Mouse (Mus musculus) forebrain, embryonic 16.5 days (tissue): ENCODE data around the gene S100a10. TPM values are rescaled to one million over a fixed set of nuclear protein-coding genes. Genes with fewer than 3 reads are reported as not detected.

ENCODE experiments used
- ATAC-seq: fragments of 200-750 bp; cut with Nextera tagmentation; 2 replicates; pipeline ENCODE4 v1.8.0; 2017; ENCODE audit warnings: mild to moderate bottlenecking, moderate library complexity
- H3K27ac ChIP-seq: fragments of 300-500 bp; sonication (generic); 2 replicates; pipeline ENCODE4 v1.5.1; 2014; ENCODE audit warnings: low read length, control low read depth
- H3K27me3 ChIP-seq: fragments of 300-500 bp; sonication (generic); replicated peaks from 2 replicates; pipeline ENCODE4 v1.6.1; 2014; ENCODE audit warnings: low read length; ENCODE audit not compliant: control insufficient read depth, insufficient read depth
- H3K36me3 ChIP-seq: fragments of 300-500 bp; sonication (generic); 2 replicates; pipeline ENCODE4 v1.6.1; 2014; ENCODE audit not compliant: control insufficient read depth, insufficient read depth
- H3K4me1 ChIP-seq: fragments of 300-500 bp; sonication (generic); replicated peaks from 2 replicates; pipeline ENCODE4 v1.6.1; 2014; ENCODE audit warnings: low read length; ENCODE audit not compliant: control insufficient read depth, insufficient read depth
- H3K4me2 ChIP-seq: fragments of 300-500 bp; sonication (generic); 2 replicates; pipeline ENCODE4 v1.6.1; 2014; ENCODE audit warnings: mild to moderate bottlenecking, low read length, control low read depth
- H3K4me3 ChIP-seq: fragments of 300-500 bp; sonication (generic); replicated peaks from 2 replicates; pipeline ENCODE4 v1.5.1; 2014; ENCODE audit warnings: mild to moderate bottlenecking, low read length, control low read depth
- H3K9ac ChIP-seq: fragments of 300-500 bp; sonication (generic); replicated peaks from 2 replicates; pipeline ENCODE4 v1.6.1; 2014; ENCODE audit warnings: low read depth, low read length, control low read depth
- H3K9me3 ChIP-seq: fragments of 300-500 bp; sonication (generic); 2 replicates; pipeline ENCODE4 v1.6.1; 2016; ENCODE audit warnings: low read length; ENCODE audit not compliant: control insufficient read depth
- WGBS: fragments of 180-500 bp; shearing (Covaris S2); extraction: QIAGEN DNeasy Blood & Tissue Kit; methylation state at CpG from one replicate; pipeline ENCODE4 v1.1.7; 2014; 5-methylcytosine and 5-hydroxymethylcytosine counted together
- polyA plus RNA-seq: library from polyadenylated mRNA; unstranded; fragments of >200 nt; fragmentation: Nextera tagmentation; extraction: Ambion mirVana; gene quantifications from 2 replicates; pipeline ENCODE4 v1.2.1, GENCODE M21; 2015

Gene S100a10
- polyA plus RNA-seq, 1 experiment from 2014 or later, result 117 TPM

DNA sequence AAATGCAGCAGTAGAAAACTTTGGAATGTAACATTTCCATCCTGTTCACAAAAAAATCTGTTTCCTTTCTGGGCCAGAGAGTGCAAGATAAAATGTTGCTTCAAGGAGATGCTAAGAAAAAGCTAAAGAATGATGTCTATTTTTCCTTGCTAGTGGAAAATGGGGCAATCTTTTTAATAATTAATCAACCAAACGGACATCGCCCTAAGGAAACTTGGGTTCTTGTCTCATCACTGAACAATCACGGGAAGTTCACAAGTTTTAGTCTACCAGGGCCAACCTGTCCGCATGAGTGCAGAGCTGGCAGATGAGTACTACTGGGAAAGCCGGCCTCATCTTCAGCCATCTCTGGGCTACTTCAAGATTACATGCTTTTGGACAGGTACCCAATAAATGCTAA, 34.7 kb downstream of the S100a10 start:
- Histone ChIP-seq H3K4me1 (no peaks in the 10 kb centered on the region), H3K27ac (no peak overlapping the region), H3K4me2 (no peak overlapping the region), H3K9ac (no peak overlapping the region), H3K36me3 (no peaks in the 10 kb centered on the region), H3K27me3 (no peaks in the 10 kb centered on the region), H3K4me3 (no peak overlapping the region), H3K9me3 (no peaks in the 10 kb centered on the region)
- no peak for ATAC-seq
- WGBS, result 92% methylated on average over 5 of the region's 5 CpGs

DNA sequence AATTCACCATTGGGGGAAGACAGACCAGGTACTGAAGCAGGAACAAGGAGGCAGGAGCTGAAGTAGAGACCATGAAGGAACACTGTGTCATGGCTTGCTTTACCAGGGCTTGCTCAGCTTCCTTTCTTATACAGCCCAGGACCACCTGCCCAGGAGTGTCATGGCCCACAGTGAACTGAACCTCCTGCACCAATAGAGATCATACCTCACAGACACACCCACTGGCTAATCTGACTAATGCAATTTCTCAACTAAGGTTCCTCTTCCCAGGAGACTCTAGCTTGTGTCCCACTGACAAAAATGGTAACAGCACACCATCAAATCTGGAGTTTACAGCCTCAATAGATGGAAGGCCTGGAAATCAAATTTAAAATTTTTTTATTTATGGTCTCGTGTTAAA, 35.4 kb downstream of the S100a10 start:
- H3K9me3 ChIP-seq, result no peaks in the 10 kb centered on the region
- ATAC-seq, result no peak
- no peak overlapping the region for H3K4me3 ChIP-seq
- H3K27ac ChIP-seq, result no peak overlapping the region
- WGBS, result 87% methylated on average over 1 of the region's 1 CpGs
- no peak overlapping the region for H3K4me2 ChIP-seq
- no peaks in the 10 kb centered on the region for H3K27me3 ChIP-seq
- no peaks in the 10 kb centered on the region for H3K4me1 ChIP-seq
- no peaks in the 10 kb centered on the region for H3K36me3 ChIP-seq
- H3K9ac ChIP-seq, result no peak overlapping the region

DNA sequence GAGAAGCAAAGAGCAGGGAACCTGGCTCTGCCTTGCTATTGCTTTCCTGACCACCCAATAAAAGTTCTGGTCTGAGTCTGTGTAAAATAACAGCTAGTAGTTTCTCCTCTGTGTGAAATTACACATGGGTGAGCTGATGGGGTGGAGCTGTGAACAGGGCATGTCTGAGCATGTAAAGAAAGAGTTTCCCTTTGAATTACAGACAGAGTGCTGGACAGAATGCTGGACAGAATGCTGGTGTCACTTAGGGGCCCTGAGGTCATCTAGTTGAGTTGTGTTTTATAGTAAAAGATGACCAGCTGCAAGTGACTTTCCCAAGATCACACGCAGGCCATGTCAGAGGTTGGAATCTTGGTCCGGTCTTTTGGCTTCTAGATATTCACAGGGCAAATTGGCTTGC, 37.2 kb downstream of the S100a10 start:
- no peak overlapping the region for H3K4me3 ChIP-seq
- no peak overlapping the region for H3K27ac ChIP-seq
- 98% methylated on average over 2 of the region's 2 CpGs for WGBS
- no peaks in the 10 kb centered on the region for H3K9me3 ChIP-seq
- H3K9ac ChIP-seq, result no peak overlapping the region
- H3K4me1 ChIP-seq, result no peaks in the 10 kb centered on the region
- no peak overlapping the region for H3K4me2 ChIP-seq
- no peak for ATAC-seq
- no peaks in the 10 kb centered on the region for H3K27me3 ChIP-seq
- H3K36me3 ChIP-seq, result no peaks in the 10 kb centered on the region

DNA sequence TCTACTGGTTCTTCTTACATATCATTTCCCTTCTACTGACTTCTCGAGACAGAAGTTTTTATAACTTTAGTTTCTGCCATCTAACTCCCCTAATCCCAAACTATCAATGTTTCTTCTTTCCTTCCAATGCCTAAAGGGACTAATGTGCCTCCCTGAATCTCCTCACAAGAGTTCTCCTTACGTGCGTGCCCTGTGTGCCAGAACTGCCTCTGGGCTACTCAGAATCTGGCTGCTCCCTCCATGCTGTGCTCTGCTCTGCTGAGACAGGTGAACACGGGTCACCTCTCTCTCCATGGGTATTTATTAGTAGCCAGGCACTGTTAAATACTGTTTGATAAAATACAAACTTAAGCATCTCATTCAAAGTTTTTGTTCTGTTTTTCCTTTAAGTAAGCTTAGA, 38.1 kb downstream of the S100a10 start:
- whole genome bisulfite sequencing, result 82% methylated on average over 4 of the region's 4 CpGs
- no peaks in the 10 kb centered on the region for H3K27me3 ChIP-seq

DNA sequence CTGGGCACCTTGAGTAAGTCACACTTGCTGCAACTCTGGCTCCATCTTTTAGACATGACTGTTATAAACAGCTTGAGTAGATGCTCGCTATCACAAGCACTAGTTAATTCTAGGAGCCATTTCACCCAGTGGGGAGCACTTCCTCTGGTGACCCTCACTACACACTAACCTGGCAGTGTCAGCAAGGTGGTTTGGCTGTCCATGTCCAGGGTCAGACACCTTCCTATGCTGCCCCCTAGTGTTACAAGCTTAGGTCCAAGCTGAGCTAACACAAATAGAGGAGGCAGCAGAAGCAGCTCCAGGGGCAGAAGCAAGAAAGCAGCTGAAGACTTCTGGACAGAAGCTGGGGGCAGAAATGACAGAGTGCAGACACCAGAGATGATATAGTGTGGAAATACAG, 38.6 kb downstream of the S100a10 start:
- Histone ChIP-seq H3K4me1 (no peaks in the 10 kb centered on the region), H3K9me3 (no peaks in the 10 kb centered on the region), H3K27me3 (no peaks in the 10 kb centered on the region), H3K4me2 (no peak overlapping the region), H3K9ac (no peak overlapping the region), H3K36me3 (no peaks in the 10 kb centered on the region), H3K27ac (no peak overlapping the region), H3K4me3 (no peak overlapping the region)
- WGBS, result 59% methylated on average over 1 of the region's 1 CpGs
- ATAC-seq, result no peak

More for the DNA sequence above, 38.1 kb downstream of the S100a10 start:
- H3K27ac ChIP-seq, result no peak overlapping the region
- no peaks in the 10 kb centered on the region for H3K9me3 ChIP-seq
- no peaks in the 10 kb centered on the region for H3K4me1 ChIP-seq
- H3K4me2 ChIP-seq, result no peak overlapping the region
- ATAC-seq, result no peak
- H3K9ac ChIP-seq, result no peak overlapping the region
- H3K36me3 ChIP-seq, result no peaks in the 10 kb centered on the region
- H3K4me3 ChIP-seq, result no peak overlapping the region

DNA sequence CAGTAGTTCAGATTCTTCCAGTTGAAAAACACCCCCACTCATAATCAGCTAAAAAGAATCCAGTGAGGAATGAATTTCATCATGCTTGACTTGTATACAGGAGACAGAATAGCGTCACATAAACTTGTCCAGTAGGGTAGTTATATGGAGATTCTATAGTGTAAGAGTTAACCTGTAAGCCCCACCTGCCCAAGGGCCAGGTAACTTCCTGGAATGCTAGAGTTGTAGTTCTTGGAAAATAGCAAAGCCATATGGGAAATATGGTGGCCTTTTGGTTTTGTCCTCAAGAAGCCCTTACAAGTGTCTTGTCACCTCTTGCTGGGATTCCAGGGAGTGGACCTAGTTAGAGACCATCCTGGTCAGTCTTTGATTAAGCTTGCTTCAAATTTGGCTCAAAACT, 41.8 kb downstream of the S100a10 start:
- Histone ChIP-seq H3K27ac (no peak overlapping the region), H3K4me1 (no peaks in the 10 kb centered on the region), H3K4me2 (no peak overlapping the region), H3K9me3 (no peaks in the 10 kb centered on the region), H3K4me3 (no peak overlapping the region), H3K9ac (no peak overlapping the region), H3K27me3 (no peaks in the 10 kb centered on the region), H3K36me3 (no peaks in the 10 kb centered on the region)
- WGBS, result 89% methylated on average over 1 of the region's 1 CpGs
- no peak for ATAC-seq

DNA sequence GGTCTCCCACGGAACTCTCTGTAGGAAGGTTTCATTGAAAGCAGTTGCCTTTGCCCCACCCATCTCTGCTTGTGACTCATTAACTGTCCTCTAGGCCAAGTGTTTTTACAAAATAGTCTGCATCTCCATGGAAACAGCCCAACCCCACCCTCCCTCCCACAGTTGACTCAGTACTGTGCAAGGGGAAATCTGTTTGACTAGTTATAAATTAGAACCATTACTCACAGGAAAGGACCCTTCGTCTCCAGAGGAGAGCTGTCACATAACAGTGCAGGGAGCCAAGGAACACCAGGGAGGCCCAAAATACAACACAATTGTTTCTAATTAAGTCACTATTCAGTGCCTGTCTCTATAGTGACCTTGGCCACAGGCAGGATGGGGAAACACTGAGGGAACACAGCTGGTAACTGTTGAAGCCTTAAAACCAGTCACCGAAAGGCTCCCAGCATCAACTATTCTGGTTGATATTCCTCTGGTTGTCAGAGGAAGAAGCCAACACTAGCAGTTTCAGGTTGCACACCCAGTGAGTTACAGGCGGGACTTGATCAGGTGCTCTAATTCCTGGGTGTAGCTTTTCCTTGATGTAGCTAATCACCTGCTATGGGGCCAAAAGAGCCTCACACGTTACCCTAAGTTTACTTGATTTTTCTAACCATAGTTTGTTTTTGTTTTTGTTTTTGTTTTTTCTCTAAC, 42.5 kb downstream of the S100a10 start:
- WGBS, result 28% methylated on average over 5 of the region's 5 CpGs
- no peaks in the 10 kb centered on the region for H3K4me1 ChIP-seq
- ATAC-seq, result peak; percentile 79

DNA sequence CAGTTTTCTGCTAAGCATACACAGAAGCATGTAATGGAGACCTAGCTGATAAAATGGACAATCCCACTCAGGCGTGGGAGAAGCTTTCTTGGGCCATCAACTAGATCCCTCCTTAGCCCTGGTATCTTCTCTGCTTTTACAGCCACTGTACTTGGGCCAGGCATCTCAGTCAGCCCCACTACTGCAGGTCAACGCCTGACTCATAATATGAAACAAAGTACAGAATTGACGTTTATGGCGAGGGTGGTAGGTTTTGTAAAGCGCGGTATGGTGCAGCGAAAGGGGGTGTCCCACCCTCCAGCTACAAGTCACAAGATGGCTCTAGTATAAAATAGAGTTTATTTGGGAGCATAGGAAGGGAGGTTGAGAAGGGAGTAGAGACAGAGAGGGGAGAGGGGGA, 43.1 kb downstream of the S100a10 start:
- Histone ChIP-seq H3K4me2 (no peak overlapping the region), H3K27ac (no peak overlapping the region), H3K9me3 (no peaks in the 10 kb centered on the region), H3K9ac (no peak overlapping the region), H3K4me3 (no peak overlapping the region), H3K27me3 (no peaks in the 10 kb centered on the region), H3K4me1 (no peaks in the 10 kb centered on the region), H3K36me3 (no peaks in the 10 kb centered on the region)
- WGBS, result 87% methylated on average over 7 of the region's 7 CpGs
- no peak for ATAC-seq

More for the DNA sequence above, 42.5 kb downstream of the S100a10 start:
- Histone ChIP-seq H3K27me3 (no peaks in the 10 kb centered on the region), H3K36me3 (no peaks in the 10 kb centered on the region), H3K27ac (no peak overlapping the region), H3K4me2 (no peak overlapping the region), H3K4me3 (no peak overlapping the region), H3K9ac (no peak overlapping the region), H3K9me3 (no peaks in the 10 kb centered on the region)

DNA sequence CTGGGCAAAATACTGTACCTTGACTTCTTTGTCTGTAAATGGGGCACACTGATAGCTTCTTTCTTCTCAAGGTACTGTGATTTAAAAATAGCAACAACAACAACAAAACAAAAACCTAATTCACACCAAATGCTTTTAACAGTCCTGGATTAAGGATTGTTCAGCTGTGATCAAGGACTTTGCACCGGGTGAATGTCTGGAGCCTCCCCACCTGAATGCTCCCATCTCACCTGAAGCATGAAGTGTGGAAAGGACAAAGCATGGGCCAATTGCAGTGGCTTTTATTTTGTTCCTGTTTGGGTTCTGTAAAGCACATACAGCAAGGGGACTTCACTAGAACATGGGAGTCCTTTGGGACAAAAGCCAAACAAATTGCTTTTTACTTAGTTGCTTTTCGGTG, 45.3 kb downstream of the S100a10 start:
- Histone ChIP-seq H3K4me1 (no peaks in the 10 kb centered on the region), H3K27ac (no peak overlapping the region), H3K27me3 (no peaks in the 10 kb centered on the region), H3K9me3 (no peaks in the 10 kb centered on the region), H3K4me2 (no peak overlapping the region), H3K4me3 (no peak overlapping the region), H3K36me3 (no peaks in the 10 kb centered on the region), H3K9ac (no peak overlapping the region)
- ATAC-seq, result no peak
- WGBS, result 85% methylated on average over 2 of the region's 2 CpGs

DNA sequence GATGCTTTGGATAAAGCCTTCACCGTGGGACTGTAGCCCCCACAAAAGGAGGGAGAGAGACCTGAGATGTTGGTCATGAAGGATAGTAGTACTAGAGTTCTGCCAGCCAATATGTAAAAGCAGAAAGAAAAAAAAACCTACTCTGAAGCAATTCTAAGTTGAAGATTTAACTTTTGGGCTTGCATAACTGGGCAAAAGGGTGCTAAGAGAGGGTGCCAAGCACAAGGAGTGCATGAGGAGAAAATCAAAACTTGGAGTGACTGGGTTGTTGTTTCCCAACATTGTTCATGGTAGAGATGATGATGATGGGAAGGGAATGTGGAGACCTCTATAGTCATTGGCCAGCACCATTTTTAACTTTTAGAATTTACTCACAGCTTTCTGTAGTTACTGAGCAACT, 47.0 kb downstream of the S100a10 start:
- no peak for ATAC-seq

More for the DNA sequence above, 47.0 kb downstream of the S100a10 start:
- Histone ChIP-seq H3K27ac (no peak overlapping the region), H3K9me3 (no peaks in the 10 kb centered on the region), H3K4me1 (no peaks in the 10 kb centered on the region), H3K36me3 (no peaks in the 10 kb centered on the region), H3K4me2 (no peak overlapping the region), H3K27me3 (no peaks in the 10 kb centered on the region), H3K9ac (no peak overlapping the region), H3K4me3 (no peak overlapping the region)
- 80% methylated on average over 1 of the region's 1 CpGs for WGBS
